Mouse (Mus musculus) cerebellum, adult 9-11 months (tissue): Measurements from ENCODE around the gene Umod.
A peak's percentile ranks its signal among the peaks of the same experiment; 100 is the strongest.

Experiments used
- DNase-seq: peaks from one replicate; pipeline ENCODE4 v3.0.0; 2022

The Umod gene

GRCm38 (mm10) chr7:119479256-119479655 lies at the start of gene Umod:
Gene Umod (minus strand): TSS chr7:119479282.
- no peak for DNase-seq

- DNase-seq: no peak
These were observed 49.5 kb upstream of the Umod start for GRCm38 (mm10) chr7:119528617-119529016.

- DNase-seq: no peak
These were observed 48.5 kb upstream of the Umod start for GRCm38 (mm10) chr7:119527548-119527947.

- DNase-seq: no peak
These were observed 48.1 kb upstream of the Umod start for GRCm38 (mm10) chr7:119527135-119527534.

- DNase-seq: no peak
These were observed 47.4 kb upstream of the Umod start for GRCm38 (mm10) chr7:119526486-119526885.

GRCm38 (mm10) chr7:119525881-119526281 lies 46.8 kb upstream of the Umod start:
- peak; percentile 17 for DNase-seq

- DNase-seq: no peak
These were observed 44.3 kb upstream of the Umod start, which contains the start of gene Pdilt for GRCm38 (mm10) chr7:119523389-119523788. Gene Pdilt (minus strand): TSS chr7:119523489.

- no peak for DNase-seq
These were observed 43.3 kb upstream of the Umod start for GRCm38 (mm10) chr7:119522385-119522784.

GRCm38 (mm10) chr7:119521816-119522215 lies 42.7 kb upstream of the Umod start:
- no peak for DNase-seq

- peak; percentile 37 for DNase-seq
These were observed 40.6 kb upstream of the Umod start for GRCm38 (mm10) chr7:119519654-119520053.

- no peak for DNase-seq
These were observed 40.1 kb upstream of the Umod start, which contains the start of gene Acsm5 for GRCm38 (mm10) chr7:119519163-119519562. Gene Acsm5 (plus strand): TSS chr7:119519463.

- no peak for DNase-seq
These were observed 37.1 kb upstream of the Umod start for GRCm38 (mm10) chr7:119516272-119516558.

- DNase-seq: peak; percentile 24
These were observed 36.6 kb upstream of the Umod start for GRCm38 (mm10) chr7:119515492-119516271.

- peak; percentile 52 for DNase-seq
These were observed 34.0 kb upstream of the Umod start for GRCm38 (mm10) chr7:119513056-119513455.

- DNase-seq: no peak
These were observed 32.1 kb upstream of the Umod start for GRCm38 (mm10) chr7:119511143-119511542.

GRCm38 (mm10) chr7:119490041-119490780 lies 11.1 kb upstream of the Umod start:
- DNase-seq: no peak

- DNase-seq: no peak
These were observed 7.6 kb upstream of the Umod start for GRCm38 (mm10) chr7:119486683-119487082.

- DNase-seq: no peak
These were observed 5.1 kb upstream of the Umod start for GRCm38 (mm10) chr7:119484154-119484553.

GRCm38 (mm10) chr7:119476500-119477389 lies 2.3 kb downstream of the Umod start:
- DNase-seq: no peak

- DNase-seq: no peak
These were observed 19.9 kb downstream of the Umod start, which contains the start of gene Gp2 for GRCm38 (mm10) chr7:119459185-119459584. Gene Gp2 (minus strand): TSS chr7:119459285.

GRCm38 (mm10) chr7:119454192-119454591 lies 24.9 kb downstream of the Umod start:
- DNase-seq: no peak

- no peak for DNase-seq
These were observed 35.2 kb downstream of the Umod start for GRCm38 (mm10) chr7:119443849-119444248.

GRCm38 (mm10) chr7:119441938-119442337 lies 37.1 kb downstream of the Umod start:
- no peak for DNase-seq
